Mouse (Mus musculus) CH12.LX (cell line): ENCODE measurements around the gene Unc119. TPM values are rescaled to one million over a fixed set of nuclear protein-coding genes. Genes with fewer than 3 reads are reported as not detected.

Source experiments
- DNase-seq: peaks from one replicate; pipeline ENCODE4 v3.0.0-alpha.2; 2013; ENCODE audit errors: extremely low read depth
- H3K27ac ChIP-seq: 2 replicates; pipeline ENCODE4 v1.5.1; 2012; ENCODE audit warnings: low read depth, mild to moderate bottlenecking, control low read depth, moderate library complexity; ENCODE audit not compliant: insufficient read depth
- H3K27me3 ChIP-seq: replicated peaks from 2 replicates; pipeline ENCODE3; 2012; ENCODE audit warnings: inconsistent platforms
- H3K36me3 ChIP-seq, 2 experiments: replicated peaks in 1 of 2; 2 replicates each; pipeline versions ENCODE3 to v1.6.1; 2012; ENCODE audit warnings: inconsistent platforms in 1 of 2, low read length in 1 of 2, mild to moderate bottlenecking in 1 of 2, mixed read lengths in 1 of 2, moderate library complexity in 1 of 2; ENCODE audit not compliant: control insufficient read depth in 1 of 2, insufficient read depth in 1 of 2
- H3K4me1 ChIP-seq, 2 experiments: 2 replicates each; pipeline ENCODE4 v1.6.1; 2012; ENCODE audit warnings: inconsistent platforms in 1 of 2, moderate library complexity in 1 of 2; ENCODE audit not compliant: insufficient read depth in 2 of 2, control insufficient read depth in 1 of 2
- H3K4me2 ChIP-seq: 2 replicates; pipeline ENCODE4 v1.6.1; 2012; ENCODE audit warnings: low read depth, mild to moderate bottlenecking, control low read depth; ENCODE audit not compliant: poor library complexity, insufficient read depth, severe bottlenecking
- H3K4me3 ChIP-seq, 3 experiments: fragments of 150-350 bp in 1 of 3; sonication (generic) in 1 of 3; replicated peaks in 1 of 3; 2 replicates each; pipeline versions ENCODE3 to v1.5.1; 2011 to 2012; ENCODE audit warnings: low read depth in 2 of 3, low read length in 2 of 3, mild to moderate bottlenecking in 2 of 3, moderate library complexity in 2 of 3, control low read depth in 1 of 3, improper control_type of control experiment in 1 of 3, inconsistent platforms in 1 of 3, mixed read lengths in 1 of 3; ENCODE audit not compliant: poor library complexity in 1 of 3
- H3K79me2 ChIP-seq: replicated peaks from 2 replicates; pipeline ENCODE4 v1.6.1; 2012; ENCODE audit warnings: mild to moderate bottlenecking, moderate library complexity; ENCODE audit not compliant: control insufficient read depth, poor library complexity, insufficient read depth, severe bottlenecking; ENCODE audit errors: extremely low read depth
- H3K9ac ChIP-seq: 2 replicates; pipeline ENCODE4 v1.6.1; 2012; ENCODE audit warnings: low read depth, mild to moderate bottlenecking, control low read depth, moderate library complexity; ENCODE audit not compliant: insufficient read depth
- H3K9me3 ChIP-seq: replicated peaks from 2 replicates; pipeline ENCODE3; 2012; ENCODE audit warnings: low read length, inconsistent platforms, mixed read lengths
- BHLHE40 ChIP-seq: IDR thresholded peaks from 2 replicates; pipeline ENCODE4 v1.6.1; 2011; ENCODE audit warnings: mild to moderate bottlenecking, low read depth, low read length, improper control_type of control experiment
- CHD1 ChIP-seq: IDR thresholded peaks from 2 replicates; pipeline ENCODE4 v1.6.1; 2012; ENCODE audit warnings: low read depth, low read length, improper control_type of control experiment, inconsistent platforms
- ELF1 ChIP-seq: IDR thresholded peaks from 2 replicates; pipeline ENCODE4 v1.6.1; 2014; ENCODE audit warnings: low read depth, mild to moderate bottlenecking, inconsistent platforms, low read length, improper control_type of control experiment
- EP300 ChIP-seq: IDR thresholded peaks from 2 replicates; pipeline ENCODE4 v1.6.1; 2011; ENCODE audit warnings: low read length, improper control_type of control experiment
- ETS1 ChIP-seq: conservative IDR thresholded peaks from 2 replicates; pipeline ENCODE4 v1.6.1; 2012; ENCODE audit warnings: low read depth, mild to moderate bottlenecking, inconsistent platforms, low read length, improper control_type of control experiment, moderate library complexity
- GABPA ChIP-seq: IDR thresholded peaks from 2 replicates; pipeline ENCODE4 v1.6.1; 2012; ENCODE audit warnings: low read depth, low read length, improper control_type of control experiment, inconsistent platforms; ENCODE audit not compliant: insufficient replicate concordance
- HCFC1 ChIP-seq: IDR thresholded peaks from 2 replicates; pipeline ENCODE4 v1.6.1; 2012; ENCODE audit warnings: low read depth, mild to moderate bottlenecking, inconsistent platforms, low read length, improper control_type of control experiment
- JUND ChIP-seq: conservative IDR thresholded peaks from 2 replicates; pipeline ENCODE4 v1.6.1; 2011; ENCODE audit warnings: low read depth, low read length, improper control_type of control experiment
- MEF2A ChIP-seq: IDR thresholded peaks from 2 replicates; pipeline ENCODE4 v1.6.1; 2014; ENCODE audit warnings: low read depth, mild to moderate bottlenecking, inconsistent platforms, low read length, improper control_type of control experiment, borderline replicate concordance
- NRF1 ChIP-seq: IDR thresholded peaks from 2 replicates; pipeline ENCODE4 v1.6.1; 2014; ENCODE audit warnings: low read depth, mild to moderate bottlenecking, inconsistent platforms, low read length, improper control_type of control experiment, moderate library complexity
- POLR2AphosphoS2 ChIP-seq: IDR thresholded peaks from 2 replicates; pipeline ENCODE4 v1.6.1; 2011; ENCODE audit warnings: low read depth, low read length, improper control_type of control experiment
- RAD21 ChIP-seq: IDR thresholded peaks from 2 replicates; pipeline ENCODE4 v1.6.1; 2011; ENCODE audit warnings: low read depth, mild to moderate bottlenecking, low read length, improper control_type of control experiment, moderate library complexity
- SIN3A ChIP-seq: IDR thresholded peaks from 2 replicates; pipeline ENCODE4 v1.6.1; 2012; ENCODE audit warnings: low read length, improper control_type of control experiment, inconsistent platforms
- TCF12 ChIP-seq: IDR thresholded peaks from 2 replicates; pipeline ENCODE4 v1.6.1; 2014; ENCODE audit warnings: low read depth, mild to moderate bottlenecking, inconsistent platforms, low read length, improper control_type of control experiment
- USF2 ChIP-seq: conservative IDR thresholded peaks from 2 replicates; pipeline ENCODE4 v1.6.1; 2011; ENCODE audit warnings: low read depth, low read length, improper control_type of control experiment
- ZC3H11A ChIP-seq: IDR thresholded peaks from 2 replicates; pipeline ENCODE4 v1.6.1; 2012; ENCODE audit warnings: low read depth, mild to moderate bottlenecking, inconsistent platforms, low read length, improper control_type of control experiment
- ZKSCAN1 ChIP-seq: IDR thresholded peaks from 2 replicates; pipeline ENCODE4 v1.6.1; 2012; ENCODE audit warnings: low read depth, inconsistent platforms, low read length, improper control_type of control experiment, borderline replicate concordance
- ZMIZ1 ChIP-seq: IDR thresholded peaks from 2 replicates; pipeline ENCODE4 v1.6.1; 2012; ENCODE audit warnings: low read depth, mild to moderate bottlenecking, inconsistent platforms, low read length, improper control_type of control experiment
- ZNF384 ChIP-seq: IDR thresholded peaks from 2 replicates; pipeline ENCODE4 v1.6.1; 2012; ENCODE audit warnings: low read depth, low read length, improper control_type of control experiment, inconsistent platforms
- dilution Hi-C: fragments of 300-500 bp; cut with MboI; formaldehyde crosslinking; loops from 2 replicates; pipeline ENCODE4 v1.14.3; 2020; ENCODE audit warnings: low sequenced_read_pairs; ENCODE audit not compliant: extremely low pct_unique_long_range_greater_than_20kb, extremely low pct_ligation_motif_present
- in situ Hi-C: fragments of 300-500 bp; cut with MboI; formaldehyde crosslinking; loops from 3 replicates; pipeline ENCODE4 v1.14.3; 2019; ENCODE audit warnings: low sequenced_read_pairs, low pct_ligation_motif_present, low pct_unique_long_range_greater_than_20kb, mixed read lengths
- polyA plus RNA-seq: library from polyadenylated mRNA; unstranded; fragments of >175 nt; gene quantifications from 2 replicates; pipeline ENCODE4 v1.2.1, GENCODE M21; 2012; ENCODE audit warnings: low read depth; ENCODE audit not compliant: insufficient read length
- total RNA-seq, 2 experiments: library from RNA; depleted of rRNA; stranded (reverse); fragments of 300-350 nt in 1 of 2; fragments of >200 nt in 1 of 2; gene quantifications; 2 replicates each; pipeline ENCODE4 v1.2.3; 2012 to 2014

Unc119 gene
- total and polyA plus RNA-seq, 3 experiments = 81.6 to 227 (median 173) TPM

GRCm38 (mm10) chr11:78380996-78381395, 37.7 kb downstream of the Unc119 start (continued):
- TF ChIP-seq ZNF384 = no peak

DNA sequence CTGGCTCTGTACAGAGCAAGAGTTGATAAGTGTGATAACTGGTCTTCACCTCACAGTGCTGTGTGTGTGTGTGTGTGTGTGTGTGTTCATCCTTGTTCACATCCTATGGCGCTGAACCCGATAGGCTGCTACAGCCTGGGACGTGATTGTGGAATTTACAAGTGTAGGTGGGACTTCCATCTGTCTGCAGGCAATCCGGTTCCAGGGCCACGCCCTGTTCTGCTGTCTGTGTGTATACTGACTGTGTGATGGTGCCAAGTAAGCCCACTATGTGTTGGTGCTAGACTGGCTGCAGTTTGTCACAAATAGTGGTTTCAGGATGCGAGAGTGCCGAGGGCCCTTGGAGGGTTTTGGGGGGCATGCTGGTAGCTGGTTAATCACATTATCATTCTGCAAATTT, 39.0 kb downstream of the Unc119 start:
- peaks cover 2 to 22% of the 10 kb centered on the region in 2 experiments; a peak in 3 of 4 replicates for H3K4me1 ChIP-seq
- dilution Hi-C loops = no loop called here
- TF ChIP-seq ZC3H11A (no peak), SIN3A (no peak)
- TF ChIP-seq, all 38 proteins: peak for 0
- H3K27me3 ChIP-seq = peaks cover 30% of the 10 kb centered on the region
- H3K9me3 ChIP-seq = no peaks in the 10 kb centered on the region
- H3K36me3 ChIP-seq = no peaks in the 10 kb centered on the region
- in situ Hi-C loops = no loop called here
- H3K9ac ChIP-seq = no peak overlapping the region
- H3K79me2 ChIP-seq = no peaks in the 10 kb centered on the region
- no peak for DNase-seq
- H3K4me2 ChIP-seq = no peak overlapping the region
- H3K27ac ChIP-seq = no peak overlapping the region
- no peak overlapping the region for H3K4me3 ChIP-seq

DNA sequence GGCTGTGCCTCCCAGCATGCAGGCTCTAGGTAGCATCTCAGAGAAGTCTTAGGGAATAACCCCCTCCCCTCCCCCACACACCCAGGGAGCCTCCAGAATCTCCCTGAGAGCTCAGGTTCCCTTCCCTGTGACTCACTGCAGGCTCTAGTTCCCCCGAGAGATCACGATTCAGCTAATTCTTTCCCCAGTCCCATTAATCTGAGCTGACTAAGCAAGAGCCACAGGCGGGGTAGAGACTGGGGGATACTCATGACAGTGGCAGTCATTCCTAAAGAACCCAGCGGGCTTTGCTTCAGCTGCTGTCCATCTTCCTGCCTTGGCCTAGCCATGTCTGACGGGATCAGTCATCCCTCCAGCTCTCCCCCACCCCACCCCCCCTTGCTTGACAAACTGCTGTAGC, 39.4 kb downstream of the Unc119 start:
- dilution Hi-C loops (no loop called here), in situ Hi-C loops (no loop called here)
- Histone ChIP-seq H3K9ac (no peak overlapping the region), H3K36me3 (no peaks in the 10 kb centered on the region), H3K4me2 (no peak overlapping the region), H3K4me1 (peaks cover 2 to 22% of the 10 kb centered on the region in 2 experiments; a peak in 3 of 4 replicates), H3K4me3 (no peak overlapping the region), H3K27me3 (peaks cover 30% of the 10 kb centered on the region), H3K9me3 (no peaks in the 10 kb centered on the region), H3K79me2 (no peaks in the 10 kb centered on the region), H3K27ac (no peak overlapping the region)
- TF ChIP-seq ETS1 (no peak), ELF1 (no peak), RAD21 (no peak), POLR2AphosphoS2 (no peak), GABPA (no peak), BHLHE40 (no peak), ZMIZ1 (no peak), NRF1 (no peak), SIN3A (no peak), MEF2A (no peak), HCFC1 (no peak), TCF12 (no peak), EP300 (no peak), ZKSCAN1 (no peak), JUND (no peak), CHD1 (no peak), USF2 (no peak)
- DNase-seq = no peak
